Mouse (Mus musculus) hematopoietic multipotent progenitor cell, adult 10-12 weeks (in vitro differentiated cells): ENCODE measurements around the gene Abhd12b. TPM values are rescaled to one million over a fixed set of nuclear protein-coding genes. Genes with fewer than 3 reads are reported as not detected.

Source experiments
- polyA plus RNA-seq: library from polyadenylated mRNA; stranded (reverse); fragments of >175 nt; gene quantifications from 2 replicates; pipeline ENCODE4 v1.2.3, GENCODE M21; 2012; ENCODE audit warnings: low replicate concordance

Gene Abhd12b
- polyA plus RNA-seq: not detected in 2 replicates

GRCm38 (mm10) chr12:70153842-70154241, at the start of gene Abhd12b:
Gene Abhd12b (plus strand): TSS chr12:70154142.

DNA sequence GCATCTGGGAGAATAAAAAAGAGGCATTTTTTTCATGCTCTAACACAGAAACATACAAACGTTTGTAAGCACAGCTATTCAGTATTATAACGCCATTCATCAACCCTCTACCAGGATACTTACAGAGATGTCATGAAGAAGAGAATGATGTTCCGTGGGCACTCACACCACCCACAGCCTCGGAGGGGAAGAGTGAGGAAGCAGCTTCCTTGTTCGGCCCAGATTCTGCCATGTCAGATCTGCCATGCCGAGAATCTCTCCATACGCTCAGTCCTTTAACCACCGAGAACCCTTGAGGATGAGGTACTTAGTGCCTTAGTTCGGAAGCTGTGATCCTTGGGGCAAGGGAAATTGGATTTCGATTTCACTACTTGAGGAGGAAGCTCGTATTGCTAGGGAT, 40.6 kb upstream of the Abhd12b start, which contains the start of gene Nin:
Gene Nin, minus strand, starts transcription at position 367 of the 400 bp plus-strand sequence.

GRCm38 (mm10) chr12:70231294-70231693, 77.4 kb downstream of the Abhd12b start, which contains the start of gene Pygl:
Gene Pygl (minus strand): TSS chr12:70231488.

Other genes starting within 250 kb of the Abhd12b start
- 10.8 and 18.8 TPM in 2 replicates for gene Sav1, start 167.1 kb upstream of the Abhd12b start, polyA plus RNA-seq
- gene Nin, start 40.4 kb upstream of the Abhd12b start, polyA plus RNA-seq: 21.2 and 34.6 TPM in 2 replicates
- 21.6 and 27.6 TPM in 2 replicates for gene Pygl, start 77.3 kb downstream of the Abhd12b start, polyA plus RNA-seq
- gene Trim9, start 193.5 kb downstream of the Abhd12b start, polyA plus RNA-seq: 0.04 and 0.10 TPM in 2 replicates